Mouse (Mus musculus): ENCODE data around the gene Lrfn4. TPM values are rescaled to one million over a fixed set of nuclear protein-coding genes. Genes with fewer than 3 reads are reported as not detected.
"Not testable (repeated sequence)": the region's sequence is repeated elsewhere in the genome, so short reads cannot be mapped to it uniquely, and the experiment has no call there.

The Lrfn4 gene
- polyA plus RNA-seq, 1 experiment from 2014 or later = 11.7 TPM

- Histone ChIP-seq H3K36me3 (0 out of 2 replicates have a peak, but pooled peaks cover 2% of the 10 kb centered on the region), H3K9me3 (no peaks in the 10 kb centered on the region), H3K27me3 (no peaks in the 10 kb centered on the region), H3K9ac (replicated peaks) (no peak overlapping the region), H3K4me3 (no peak overlapping the region), H3K27ac (replicated peaks) (no peak overlapping the region), H3K4me1 (peaks cover 3% of the 10 kb centered on the region; the same call in 1 of the 2 replicates), H3K4me2 (replicated peaks) (no peak overlapping the region)
- 89% methylated on average over 4 of the region's 4 CpGs for WGBS
- ATAC-seq (replicated peaks) = no peak
Measured at GRCm38 (mm10) chr19:4605654-4606053, 9.8 kb downstream of the Lrfn4 start.

DNA sequence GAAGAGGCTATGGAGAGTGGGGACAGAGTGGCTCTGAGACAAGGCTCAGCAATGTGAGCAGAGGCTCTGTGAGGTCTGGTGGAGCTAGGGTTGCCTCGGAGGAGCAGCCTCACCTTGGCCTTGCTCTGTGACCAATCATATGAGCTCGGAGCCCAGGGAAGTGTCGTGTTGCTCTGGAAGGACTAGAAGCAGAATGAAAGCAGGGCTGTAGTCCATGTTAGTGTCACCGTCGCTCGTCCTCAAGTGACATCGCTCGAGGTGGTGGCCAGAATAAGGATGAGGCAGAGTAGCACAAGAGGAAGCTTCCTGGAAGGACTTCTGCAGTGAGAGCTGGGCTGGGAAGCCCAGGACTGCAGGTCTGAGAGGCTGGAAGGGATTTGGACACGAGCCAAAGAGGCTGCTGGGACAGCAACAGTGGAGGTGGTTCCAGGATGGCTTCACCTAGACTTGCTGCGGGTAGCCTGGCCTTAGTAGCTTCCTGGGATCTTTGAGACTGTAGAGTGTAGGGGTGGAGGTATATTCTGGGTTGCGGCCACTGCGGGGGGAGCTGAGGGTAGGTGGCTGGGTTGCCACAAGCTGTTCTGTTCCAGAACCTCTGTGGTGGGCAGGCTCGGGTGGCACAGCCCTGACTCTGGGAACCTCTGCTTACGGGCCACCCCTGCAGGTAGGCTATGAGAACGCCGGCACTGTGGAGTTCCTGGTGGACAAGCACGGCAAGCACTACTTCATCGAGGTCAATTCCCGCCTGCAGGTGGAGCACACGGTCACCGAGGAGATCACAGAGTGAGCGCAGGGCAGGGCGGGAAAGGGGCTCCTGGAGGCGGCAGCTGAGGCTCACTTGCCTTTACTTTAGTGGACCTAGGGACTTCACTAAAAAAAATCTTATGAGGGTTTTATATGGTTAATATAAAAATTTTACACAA, 11.4 kb downstream of the Lrfn4 start:
- no peak for ATAC-seq (replicated peaks)
- Histone ChIP-seq H3K36me3 (no peaks in the 10 kb centered on the region), H3K27me3 (no peaks in the 10 kb centered on the region), H3K4me2 (replicated peaks) (no peak overlapping the region), H3K9me3 (no peaks in the 10 kb centered on the region), H3K9ac (replicated peaks) (no peak overlapping the region), H3K4me1 (peaks cover 3% of the 10 kb centered on the region; the same call in 1 of the 2 replicates), H3K27ac (replicated peaks) (no peak overlapping the region), H3K4me3 (no peak overlapping the region)
- 38% methylated on average over 24 of the region's 24 CpGs for WGBS

- Histone ChIP-seq H3K27ac (replicated peaks) (no peak overlapping the region), H3K27me3 (no peaks in the 10 kb centered on the region), H3K36me3 (no peaks in the 10 kb centered on the region), H3K9me3 (no peaks in the 10 kb centered on the region), H3K4me1 (peaks cover 3% of the 10 kb centered on the region; the same call in 1 of the 2 replicates), H3K4me3 (no peak overlapping the region), H3K4me2 (replicated peaks) (no peak overlapping the region), H3K9ac (replicated peaks) (no peak overlapping the region)
- ATAC-seq (replicated peaks) = no peak
- WGBS = 86% methylated on average over 20 of the region's 20 CpGs
Measured at GRCm38 (mm10) chr19:4602459-4602858, 13.0 kb downstream of the Lrfn4 start.

GRCm38 (mm10) chr19:4596071-4596470, 19.4 kb downstream of the Lrfn4 start:
- H3K27ac ChIP-seq (replicated peaks) = no peak overlapping the region
- H3K36me3 ChIP-seq = no peaks in the 10 kb centered on the region
- no peaks in the 10 kb centered on the region for H3K27me3 ChIP-seq
- WGBS = 78% methylated on average over 2 of the region's 2 CpGs
- H3K4me1 ChIP-seq = no peaks in the 10 kb centered on the region
- no peak overlapping the region for H3K4me2 ChIP-seq (replicated peaks)
- no peaks in the 10 kb centered on the region for H3K9me3 ChIP-seq
- no peak for ATAC-seq (replicated peaks)
- no peak overlapping the region for H3K4me3 ChIP-seq
- no peak overlapping the region for H3K9ac ChIP-seq (replicated peaks)

- H3K4me1 ChIP-seq = no peaks in the 10 kb centered on the region
- H3K36me3 ChIP-seq = no peaks in the 10 kb centered on the region
- no peak overlapping the region for H3K4me3 ChIP-seq
- H3K4me2 ChIP-seq (replicated peaks) = no peak overlapping the region
- no peaks in the 10 kb centered on the region for H3K27me3 ChIP-seq
- no peak overlapping the region for H3K9ac ChIP-seq (replicated peaks)
- no peak overlapping the region for H3K27ac ChIP-seq (replicated peaks)
- WGBS = 56% methylated on average over 7 of the region's 7 CpGs
- no peak for ATAC-seq (replicated peaks)
- H3K9me3 ChIP-seq = no peaks in the 10 kb centered on the region
Measured at GRCm38 (mm10) chr19:4593792-4594522, 21.5 kb downstream of the Lrfn4 start.

GRCm38 (mm10) chr19:4590025-4590424, 25.4 kb downstream of the Lrfn4 start:
- Histone ChIP-seq H3K9ac (replicated peaks) (no peak overlapping the region), H3K9me3 (no peaks in the 10 kb centered on the region), H3K4me3 (no peak overlapping the region), H3K4me2 (replicated peaks) (no peak overlapping the region), H3K4me1 (no peaks in the 10 kb centered on the region), H3K27ac (replicated peaks) (no peak overlapping the region), H3K27me3 (no peaks in the 10 kb centered on the region), H3K36me3 (no peaks in the 10 kb centered on the region)
- no peak for ATAC-seq (replicated peaks)
- WGBS = 94% methylated on average over 3 of the region's 3 CpGs

DNA sequence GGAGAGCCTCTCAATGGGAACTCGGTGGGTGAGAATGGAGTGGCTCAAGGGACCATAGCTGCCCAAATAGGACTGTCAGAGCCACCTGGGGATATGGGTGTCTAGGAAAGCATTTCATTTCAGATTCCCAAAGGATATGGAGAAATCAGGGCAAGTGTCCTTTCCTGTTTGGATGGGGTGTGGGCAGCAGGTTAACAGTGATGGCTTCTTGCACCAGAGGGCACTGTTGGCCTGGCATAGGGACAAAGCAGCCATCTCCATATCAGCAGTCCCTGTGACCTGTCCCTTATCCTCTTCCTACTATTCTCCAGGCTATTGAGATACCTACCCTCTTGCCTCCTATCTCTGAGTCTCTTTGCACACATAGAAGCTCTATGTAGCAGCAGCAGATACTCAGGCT, 26.4 kb downstream of the Lrfn4 start:
- no peak overlapping the region for H3K4me2 ChIP-seq (replicated peaks)
- H3K27me3 ChIP-seq = no peaks in the 10 kb centered on the region
- no peak overlapping the region for H3K4me3 ChIP-seq
- no peak for ATAC-seq (replicated peaks)
- H3K4me1 ChIP-seq = no peaks in the 10 kb centered on the region
- no peak overlapping the region for H3K9ac ChIP-seq (replicated peaks)
- no peaks in the 10 kb centered on the region for H3K36me3 ChIP-seq
- no peak overlapping the region for H3K27ac ChIP-seq (replicated peaks)
- no peaks in the 10 kb centered on the region for H3K9me3 ChIP-seq
- 63% methylated on average over 1 of the region's 1 CpGs for WGBS

GRCm38 (mm10) chr19:4588430-4588829, 27.0 kb downstream of the Lrfn4 start:
- H3K36me3 ChIP-seq = no peaks in the 10 kb centered on the region
- ATAC-seq (replicated peaks) = no peak
- no peak overlapping the region for H3K4me2 ChIP-seq (replicated peaks)
- no peaks in the 10 kb centered on the region for H3K27me3 ChIP-seq
- 66% methylated on average over 3 of the region's 3 CpGs for WGBS
- H3K4me3 ChIP-seq = no peak overlapping the region
- no peaks in the 10 kb centered on the region for H3K4me1 ChIP-seq
- H3K27ac ChIP-seq (replicated peaks) = no peak overlapping the region
- H3K9ac ChIP-seq (replicated peaks) = no peak overlapping the region
- no peaks in the 10 kb centered on the region for H3K9me3 ChIP-seq

- no peak for ATAC-seq (replicated peaks)
- WGBS = 62% methylated on average over 2 of the region's 2 CpGs
- Histone ChIP-seq H3K9me3 (no peaks in the 10 kb centered on the region), H3K27me3 (no peaks in the 10 kb centered on the region), H3K27ac (replicated peaks) (no peak overlapping the region), H3K4me2 (replicated peaks) (no peak overlapping the region), H3K36me3 (no peaks in the 10 kb centered on the region), H3K4me1 (no peaks in the 10 kb centered on the region), H3K4me3 (no peak overlapping the region), H3K9ac (replicated peaks) (no peak overlapping the region)
Measured at GRCm38 (mm10) chr19:4587426-4587825, 28.0 kb downstream of the Lrfn4 start.

DNA sequence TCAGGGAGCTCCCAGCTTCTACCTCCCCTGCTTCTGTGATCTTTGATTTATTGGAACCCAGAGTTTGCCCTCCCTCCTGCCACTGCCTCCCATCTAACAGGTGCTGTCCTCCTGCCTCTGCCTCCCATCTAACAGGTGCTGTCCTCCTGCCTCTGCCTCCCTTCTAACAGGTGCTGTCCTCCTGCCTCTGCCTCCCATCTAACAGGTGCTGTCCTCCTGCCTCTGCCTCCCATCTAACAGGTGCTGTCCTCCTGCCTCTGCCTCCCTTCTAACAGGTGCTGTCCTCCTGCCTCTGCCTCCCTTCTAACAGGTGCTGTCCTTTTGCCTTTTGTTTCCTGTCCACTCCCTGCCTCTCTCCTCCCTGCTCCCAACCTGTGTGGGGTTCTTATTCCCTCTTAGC, 28.7 kb downstream of the Lrfn4 start:
- not testable (repeated sequence) for H3K27me3 ChIP-seq; H3K27ac ChIP-seq (replicated peaks); H3K4me2 ChIP-seq (replicated peaks); ATAC-seq (replicated peaks); H3K9me3 ChIP-seq; H3K4me3 ChIP-seq; H3K36me3 ChIP-seq; H3K4me1 ChIP-seq; H3K9ac ChIP-seq (replicated peaks)

- ATAC-seq (replicated peaks) = no peak
- H3K36me3 ChIP-seq = no peaks in the 10 kb centered on the region
- no peak overlapping the region for H3K4me2 ChIP-seq (replicated peaks)
- WGBS = 61% methylated on average over 2 of the region's 2 CpGs
- no peaks in the 10 kb centered on the region for H3K4me1 ChIP-seq
- H3K9me3 ChIP-seq = no peaks in the 10 kb centered on the region
- H3K27ac ChIP-seq (replicated peaks) = no peak overlapping the region
- H3K9ac ChIP-seq (replicated peaks) = no peak overlapping the region
- H3K4me3 ChIP-seq = no peak overlapping the region
- no peaks in the 10 kb centered on the region for H3K27me3 ChIP-seq
Measured at GRCm38 (mm10) chr19:4583856-4584255, 31.6 kb downstream of the Lrfn4 start.

DNA sequence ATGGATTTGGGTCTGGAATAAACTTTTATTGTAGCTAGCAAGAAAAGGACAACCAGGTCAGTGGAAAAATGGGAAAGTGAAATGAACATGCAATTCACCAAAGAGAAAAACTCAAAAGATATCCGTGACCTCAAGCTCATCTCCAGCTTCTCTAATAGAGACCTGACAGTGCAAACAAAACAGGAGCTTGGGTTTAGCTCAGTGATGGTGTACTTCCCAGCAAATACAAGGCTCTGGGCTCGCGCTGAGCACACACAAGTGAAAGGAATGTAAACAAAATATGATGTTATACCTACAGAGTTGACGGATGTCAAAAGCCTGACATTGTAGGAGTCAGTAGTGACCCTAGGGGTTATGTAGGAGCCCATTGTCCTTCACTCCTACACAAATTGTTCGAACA, 36.2 kb downstream of the Lrfn4 start:
- Histone ChIP-seq H3K9ac (replicated peaks) (no peak overlapping the region), H3K4me1 (no peaks in the 10 kb centered on the region), H3K4me3 (no peak overlapping the region), H3K27ac (replicated peaks) (no peak overlapping the region), H3K27me3 (no peaks in the 10 kb centered on the region), H3K36me3 (no peaks in the 10 kb centered on the region), H3K4me2 (replicated peaks) (no peak overlapping the region), H3K9me3 (no peaks in the 10 kb centered on the region)
- 84% methylated on average over 5 of the region's 5 CpGs for WGBS
- no peak for ATAC-seq (replicated peaks)

All from forebrain, embryonic 15.5 days (tissue).